Mouse (Mus musculus) 3T3-L1 (cell line): Measurements from ENCODE around the gene Ccdc57.

ENCODE experiments used
- DNase-seq: peaks from one replicate; pipeline ENCODE4 v3.0.0-alpha.2; 2015; ENCODE audit warnings: low read depth, low spot score

The Ccdc57 gene

DNA sequence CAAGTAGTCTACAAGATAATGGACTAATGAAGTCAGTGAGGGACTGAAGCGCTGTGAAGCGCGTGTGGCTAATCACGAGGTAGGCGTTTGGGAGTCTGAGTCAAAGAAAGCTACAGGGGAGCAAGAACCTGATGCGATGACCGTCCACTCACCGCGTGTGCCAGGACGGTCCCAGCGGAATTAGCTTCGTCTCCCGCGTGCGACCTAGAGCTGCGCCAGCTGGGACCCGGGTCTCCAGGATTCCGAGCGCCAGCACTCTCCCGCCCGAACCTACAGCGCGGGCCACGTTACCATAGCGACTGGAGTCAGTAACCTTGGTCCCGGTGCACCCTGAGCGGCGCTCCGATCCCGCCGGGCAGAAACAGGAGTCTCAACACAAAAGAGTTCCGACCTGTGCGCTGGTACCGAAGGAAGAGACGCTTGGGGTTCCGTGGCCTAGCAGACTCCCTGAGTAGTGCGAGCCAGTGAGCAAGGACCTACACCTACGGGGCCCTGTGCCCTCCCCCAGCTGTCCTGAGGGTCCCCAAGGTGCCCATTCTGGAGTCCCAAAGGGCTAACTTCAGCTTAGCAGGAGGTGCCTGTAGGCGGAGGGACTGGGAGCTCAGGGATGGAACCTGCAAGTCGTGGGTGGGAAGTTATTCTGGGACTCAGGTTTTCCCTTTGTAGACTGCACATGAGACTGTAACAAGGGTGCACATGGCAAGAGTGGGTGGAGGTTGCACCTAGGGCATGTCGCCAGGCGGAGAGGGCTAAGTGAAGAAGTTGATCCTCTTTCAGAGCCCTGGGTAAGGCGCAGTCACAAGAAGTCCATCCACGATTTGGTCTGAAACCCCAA is at the start of gene Ccdc57:
Gene Ccdc57 (minus strand): TSS at position 309 of the 835 bp plus-strand sequence.
- DNase-seq, result peak; percentile 90

- no peak for DNase-seq
These were observed 49.8 kb upstream of the Ccdc57 start for GRCm38 (mm10) chr11:120982459-120982858.

DNA sequence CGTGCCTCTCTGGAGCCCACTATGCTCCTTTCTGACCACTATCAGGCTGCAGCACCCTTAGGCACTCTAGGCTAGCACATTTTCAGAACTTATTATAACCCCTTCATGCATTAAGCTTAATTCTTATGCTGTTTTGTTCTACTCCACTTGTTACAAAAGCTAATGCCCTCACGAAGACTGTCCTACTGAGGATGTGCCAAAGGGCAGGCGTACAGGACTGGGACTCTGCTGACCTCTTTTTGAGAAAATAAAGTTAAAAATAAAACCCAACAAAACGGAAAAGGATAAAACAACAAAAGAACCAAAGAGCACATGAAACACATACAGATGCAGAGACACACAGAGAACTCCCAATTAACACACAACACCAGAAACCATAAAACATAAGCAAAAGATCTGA is 49.0 kb upstream of the Ccdc57 start:
- DNase-seq, result no peak

DNA sequence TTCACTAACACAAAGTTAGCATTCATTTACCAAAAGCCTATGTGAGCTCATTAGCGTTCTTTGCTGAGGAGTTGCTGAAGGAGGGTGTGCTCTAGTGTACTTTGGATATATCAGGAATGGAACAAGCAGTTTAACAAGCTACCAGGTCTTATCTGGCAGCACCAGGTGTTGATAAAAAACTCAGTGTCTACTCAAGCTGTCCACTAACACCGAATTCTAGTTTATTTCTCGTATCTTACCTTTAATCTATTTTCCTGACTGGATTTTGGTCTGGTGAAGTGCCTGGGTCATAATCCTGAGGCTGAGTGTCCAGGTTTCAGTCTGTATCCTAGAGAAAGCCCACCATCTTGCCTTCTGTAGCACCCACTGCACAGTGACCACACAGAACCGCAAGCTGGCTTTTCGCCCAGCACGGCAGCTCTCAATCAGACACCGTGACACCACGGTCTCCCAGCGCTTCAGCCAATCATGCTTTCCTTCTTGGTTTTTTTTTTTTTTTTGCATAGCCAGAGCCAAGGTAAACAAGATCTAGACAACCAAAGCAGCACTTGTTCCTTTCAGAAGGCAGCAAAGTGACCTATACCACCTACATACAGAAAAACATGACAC is 47.9 kb upstream of the Ccdc57 start:
- DNase-seq, result no peak

- no peak for DNase-seq
These were observed 47.2 kb upstream of the Ccdc57 start for GRCm38 (mm10) chr11:120979711-120980426.

- DNase-seq, result peak; percentile 63
These were observed 40.6 kb upstream of the Ccdc57 start for GRCm38 (mm10) chr11:120973318-120973717.

GRCm38 (mm10) chr11:120971237-120971636 is 38.6 kb upstream of the Ccdc57 start:
- DNase-seq, result no peak

GRCm38 (mm10) chr11:120969742-120970141 is 37.1 kb upstream of the Ccdc57 start:
- DNase-seq, result no peak

DNA sequence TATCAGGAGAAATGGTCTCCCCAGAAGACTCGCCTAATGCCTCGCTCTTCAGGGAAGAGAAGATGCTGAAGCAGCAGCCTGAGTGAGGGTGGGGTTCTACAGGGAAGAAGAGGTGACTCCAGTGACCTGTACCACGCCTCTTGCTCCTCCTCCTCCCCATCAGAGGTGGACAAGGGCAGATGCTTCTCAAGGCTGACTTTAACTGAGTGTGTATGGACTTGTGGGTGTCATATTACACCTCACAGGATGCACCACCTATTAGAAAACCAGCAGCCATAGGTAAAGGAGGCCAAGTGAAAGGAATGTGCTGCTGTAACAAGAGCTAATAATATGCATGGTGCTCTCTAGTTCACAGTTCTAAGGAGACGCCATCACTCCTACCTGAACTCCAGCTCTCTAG is 32.9 kb upstream of the Ccdc57 start:
- DNase-seq, result peak; percentile 16

DNA sequence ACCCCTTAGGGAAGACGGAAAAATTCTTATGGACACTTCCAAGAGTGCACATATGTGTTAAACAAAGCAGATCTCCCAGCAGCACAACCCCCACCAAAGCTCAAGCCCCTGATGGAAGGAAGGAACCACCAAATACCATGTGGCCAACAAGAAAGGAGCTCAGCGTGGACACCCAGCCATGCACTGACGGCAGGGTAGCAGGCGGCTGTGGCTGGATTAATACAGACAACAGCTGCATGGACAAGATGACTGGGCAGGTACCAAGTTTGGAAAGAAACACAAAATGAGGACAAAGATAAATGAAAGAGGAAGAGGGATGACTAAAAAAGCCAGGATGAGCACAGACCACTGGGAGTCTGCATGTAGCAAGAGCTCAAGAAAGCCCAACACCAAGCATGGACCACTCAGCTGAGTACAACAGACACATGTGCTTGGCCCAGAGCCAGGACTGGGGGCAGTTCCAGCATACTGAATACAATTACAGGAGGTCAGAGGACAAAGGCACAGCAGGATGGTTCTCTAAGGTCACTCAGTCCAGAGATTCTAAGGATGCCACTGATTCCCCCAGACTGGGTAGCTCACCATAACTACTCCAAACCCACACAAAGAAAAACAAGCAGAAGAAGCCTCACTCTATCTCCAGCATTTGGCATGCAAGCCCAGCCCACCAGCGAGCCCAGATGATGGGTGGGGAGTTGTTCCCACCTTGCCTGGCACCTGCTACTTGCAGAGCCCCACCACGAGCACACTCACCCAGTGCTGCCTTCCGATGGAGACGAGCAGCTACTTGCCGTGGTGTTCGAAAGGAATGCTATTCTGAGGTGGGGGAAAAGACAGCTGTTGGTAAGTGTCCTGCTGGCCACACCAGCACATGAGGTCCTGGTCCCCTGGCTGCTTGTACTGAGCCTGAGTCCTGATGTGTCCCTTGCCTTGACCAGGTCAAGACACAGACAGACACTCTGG is 31.8 kb upstream of the Ccdc57 start:
- no peak for DNase-seq

DNA sequence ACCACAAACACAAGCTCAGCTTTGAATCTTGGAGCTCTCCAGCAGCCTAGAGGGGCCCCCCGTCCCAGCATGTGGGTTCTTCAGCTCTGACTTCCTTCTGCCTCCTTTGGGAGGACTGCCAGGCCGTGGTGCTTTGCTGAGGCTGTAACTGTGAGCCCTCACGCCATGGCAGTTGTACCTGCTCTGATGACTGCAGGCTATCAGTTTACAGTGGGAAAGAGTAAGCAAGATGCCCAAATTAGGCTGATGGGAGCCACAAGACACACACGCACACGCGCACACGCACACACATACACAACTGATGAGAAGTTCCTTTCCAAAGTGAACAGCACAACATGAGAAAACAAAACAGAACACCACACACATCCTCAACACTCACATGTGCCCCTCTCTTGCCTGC is 30.2 kb upstream of the Ccdc57 start:
- DNase-seq, result no peak

- no peak for DNase-seq
These were observed 29.5 kb upstream of the Ccdc57 start for GRCm38 (mm10) chr11:120962050-120962771.

- no peak for DNase-seq
These were observed 28.9 kb upstream of the Ccdc57 start for GRCm38 (mm10) chr11:120961594-120961993.

GRCm38 (mm10) chr11:120960248-120960647 is 27.6 kb upstream of the Ccdc57 start:
- DNase-seq, result no peak

GRCm38 (mm10) chr11:120959564-120959963 is 26.9 kb upstream of the Ccdc57 start:
- DNase-seq, result no peak

DNA sequence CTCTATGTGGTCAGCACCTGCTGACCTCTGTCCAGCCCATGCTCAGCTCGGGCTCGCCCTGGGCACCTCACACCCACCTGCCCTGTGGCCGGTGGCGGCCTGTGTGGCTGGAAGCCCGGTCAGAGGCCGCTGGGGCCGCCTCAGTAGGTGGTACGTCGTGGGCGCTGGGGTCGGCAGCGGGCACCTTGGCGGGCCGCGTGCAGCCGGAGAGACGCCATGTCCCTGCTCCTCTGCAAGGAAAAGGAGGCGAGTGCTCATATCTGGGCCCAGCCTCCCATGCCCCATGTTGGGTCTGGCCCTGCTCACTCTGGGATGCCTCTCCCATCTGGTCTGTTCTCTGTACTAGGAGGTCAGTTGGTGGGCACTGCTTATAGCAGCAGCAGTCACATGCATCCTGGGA is 26.4 kb upstream of the Ccdc57 start:
- no peak for DNase-seq

GRCm38 (mm10) chr11:120957731-120958257 is 25.1 kb upstream of the Ccdc57 start:
- DNase-seq, result no peak

GRCm38 (mm10) chr11:120957052-120957451 is 24.4 kb upstream of the Ccdc57 start:
- no peak for DNase-seq

DNA sequence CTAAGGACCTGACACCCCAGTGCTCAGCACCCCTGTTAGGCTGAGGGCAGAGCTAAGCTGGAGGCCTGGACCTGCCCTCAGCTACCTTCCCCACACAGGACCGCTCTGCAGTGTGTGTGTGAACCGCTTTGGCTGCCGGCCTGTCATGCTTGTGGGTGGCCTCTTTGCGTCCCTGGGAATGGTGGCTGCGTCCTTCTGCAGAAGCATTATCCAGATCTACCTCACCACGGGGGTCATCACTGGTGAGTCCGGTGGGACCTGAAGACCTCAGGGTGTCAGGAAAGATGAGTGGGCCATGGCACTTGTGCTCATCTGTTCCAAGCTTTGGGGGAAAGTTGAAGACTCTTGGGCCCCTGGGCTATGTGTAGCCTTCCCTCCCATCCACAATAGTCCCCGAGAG is 23.0 kb upstream of the Ccdc57 start:
- no peak for DNase-seq

GRCm38 (mm10) chr11:120954936-120955335 is 22.3 kb upstream of the Ccdc57 start:
- no peak for DNase-seq
